Mouse (Mus musculus) heart, postnatal 0 days (tissue): ENCODE data around the gene Raly.

Experiments used
- CTCF ChIP-seq: IDR thresholded peaks from 2 replicates; pipeline ENCODE4 v1.5.1; 2016; ENCODE audit warnings: antibody characterized with exemption, control low read depth, low read depth
- EP300 ChIP-seq: IDR thresholded peaks from 2 replicates; pipeline ENCODE4 v1.6.1; 2016; ENCODE audit warnings: antibody characterized with exemption, low read depth

DNA sequence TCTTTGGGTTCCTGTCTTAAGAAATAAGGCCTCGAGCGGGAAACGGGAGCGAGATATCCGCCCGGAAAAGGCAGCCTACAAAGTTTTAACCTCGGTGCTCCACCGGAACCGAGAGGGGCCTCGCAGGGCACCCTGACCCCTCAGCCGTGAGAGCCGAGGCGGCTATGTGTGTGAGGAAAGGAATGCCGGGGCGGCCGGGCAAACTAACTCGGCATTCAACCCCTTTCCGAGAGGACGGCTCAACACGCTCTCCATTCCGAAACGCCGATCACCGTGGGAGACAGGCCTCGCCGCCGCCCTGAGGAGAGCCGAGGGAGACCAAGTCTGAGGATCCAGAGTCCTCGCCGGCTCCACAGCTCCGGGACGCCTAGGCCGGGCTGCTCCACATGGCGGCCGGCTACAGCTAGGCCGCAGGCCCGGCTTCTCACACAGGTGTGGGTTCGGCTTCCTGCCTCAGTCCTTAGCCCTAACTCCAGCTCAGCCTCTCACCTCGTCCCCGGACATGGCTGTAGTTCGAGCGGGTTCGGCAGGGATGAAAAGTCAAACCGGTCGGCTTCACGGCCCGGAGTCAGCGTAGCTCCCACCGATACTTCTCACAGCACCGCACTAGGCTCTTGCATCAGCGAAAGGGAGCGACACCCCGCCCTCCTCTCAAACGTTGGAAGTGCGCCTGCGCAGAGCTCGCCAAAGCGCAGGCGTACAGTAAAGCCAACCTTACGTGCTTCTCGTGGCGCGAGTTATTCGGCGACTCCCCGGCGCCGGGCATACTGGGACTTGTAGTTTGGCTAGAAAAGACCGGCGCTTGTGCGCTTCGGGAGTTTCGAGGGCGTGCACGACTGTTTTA, 101.5 kb downstream of the Raly start, which contains the start of gene Eif2s2:
- TF ChIP-seq EP300 = no peak
- no peak for TF ChIP-seq CTCF
